ENCODE assay signal across 8 mouse cellular contexts in the genomic region with DNA sequence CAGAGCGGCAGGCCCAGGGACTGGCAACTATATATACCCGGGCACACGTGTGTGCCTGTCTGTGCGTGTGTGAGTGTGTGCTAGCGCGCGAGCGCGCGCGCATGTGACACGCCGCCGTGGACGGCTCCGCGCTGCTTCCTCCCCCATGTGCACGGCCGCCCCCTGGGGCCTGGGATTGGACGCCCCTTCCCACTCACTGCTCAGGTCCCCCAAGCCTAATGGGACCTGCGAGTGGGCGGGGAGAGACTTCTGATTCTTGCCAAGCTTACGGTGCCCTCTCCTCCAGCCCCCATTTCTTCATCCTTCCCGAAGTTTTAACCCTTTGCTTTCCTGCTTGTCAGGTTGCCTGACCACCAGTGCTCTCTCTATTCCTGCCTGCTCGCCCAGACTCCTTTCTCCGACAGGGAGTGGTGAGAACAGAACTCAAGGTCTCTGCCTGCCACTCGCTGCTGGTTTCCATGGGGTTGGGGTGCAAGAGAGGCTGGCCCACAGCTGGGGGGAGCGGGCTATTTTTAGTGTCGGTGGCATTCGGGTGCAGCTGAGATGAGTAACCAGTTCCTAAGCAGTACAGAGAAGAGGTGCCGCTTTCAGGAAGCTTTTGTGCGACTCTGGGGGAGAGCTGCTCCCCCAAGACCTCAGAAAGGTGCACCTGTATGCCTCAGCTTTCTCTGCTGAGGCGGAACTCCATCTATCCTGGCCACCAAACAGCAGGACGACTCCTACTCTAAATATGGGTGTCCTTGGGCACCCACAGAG. TPM values are rescaled to one million over a fixed set of nuclear protein-coding genes. Genes with fewer than 3 reads are reported as not detected.
A peak's percentile ranks its signal among the peaks of the same experiment; 100 is the strongest.
DNase-seq lines count a peak whose midpoint lies in the region; ATAC-seq and TF ChIP-seq lines count a peak whose summit lies in the region.

No protein-coding gene starts in this region.

- no peak for TF ChIP-seq EP300 in heart, adult 2 months (IDR thresholded peaks at IDR 0.05; ENCODE audit: insufficient read depth, low read depth, low read length)

- H3K79me2 ChIP-seq in heart, adult 2 months (replicated peaks; ENCODE audit: control insufficient read depth, insufficient read depth, low read length), result no peaks in the 10 kb centered on the region

- H3K9ac ChIP-seq in heart, adult 2 months (ENCODE audit: low read depth, low read length), result peak overlapping the region; percentile 43
- H3K9ac ChIP-seq in forebrain, postnatal 0 days, result peak overlapping the region; percentile 52
- peak overlapping the region; percentile 56 for H3K9ac ChIP-seq in intestine, embryonic 16.5 days (ENCODE audit: low read depth, low read length)
- 0 out of 2 replicates have a peak overlapping the region, but pooled peaks have one; percentile 19 for H3K9ac ChIP-seq in liver, embryonic 12.5 days

- H3K36me3 ChIP-seq in heart, adult 2 months (ENCODE audit: control insufficient read depth, insufficient read depth, low read length), result no peaks in the 10 kb centered on the region; the same call in 1 of the 2 replicates
- peaks cover 6% of the 10 kb centered on the region for H3K36me3 ChIP-seq in forebrain, postnatal 0 days (ENCODE audit: insufficient read depth)
- H3K36me3 ChIP-seq in intestine, embryonic 16.5 days (ENCODE audit: control insufficient read depth, insufficient read depth, low read length), result peaks cover under 1% of the 10 kb centered on the region; the same call in 1 of the 2 replicates
- peaks cover 26% of the 10 kb centered on the region for H3K36me3 ChIP-seq in liver, embryonic 12.5 days

- no peak for TF ChIP-seq POLR2A in heart, adult 2 months (IDR thresholded peaks at IDR 0.05; ENCODE audit: insufficient read depth, low read depth, low read length)

- no peak overlapping the region for H3K27ac ChIP-seq in heart, adult 2 months
- H3K27ac ChIP-seq in forebrain, postnatal 0 days (ENCODE audit: low read depth, low read length), result peak overlapping the region; percentile 72
- no peak overlapping the region for H3K27ac ChIP-seq in intestine, embryonic 16.5 days (ENCODE audit: low read length)
- no peak overlapping the region for H3K27ac ChIP-seq in liver, embryonic 12.5 days

- ATAC-seq in forebrain, postnatal 0 days, result peak; percentile 77
- ATAC-seq in intestine, embryonic 16.5 days, result no peak
- ATAC-seq in liver, embryonic 12.5 days, result no peak

- WGBS in heart, adult 2 months, result 2% methylated on average over 34 of the region's 34 CpGs
- WGBS in forebrain, postnatal 0 days, result 1% methylated on average over 34 of the region's 34 CpGs
- 2% methylated on average over 26 of the region's 34 CpGs for WGBS in intestine, embryonic 16.5 days
- 3% methylated on average over 34 of the region's 34 CpGs for WGBS in liver, embryonic 12.5 days (ENCODE audit: insufficient replicate concordance)

- no peaks in the 10 kb centered on the region for H3K9me3 ChIP-seq in forebrain, postnatal 0 days (ENCODE audit: low read length)
- H3K9me3 ChIP-seq in intestine, embryonic 16.5 days (ENCODE audit: control insufficient read depth, low read length), result no peaks in the 10 kb centered on the region
- H3K9me3 ChIP-seq in liver, embryonic 12.5 days (replicated peaks), result no peaks in the 10 kb centered on the region

- peak overlapping the region; percentile 85 for H3K4me2 ChIP-seq in forebrain, postnatal 0 days (ENCODE audit: low read depth)
- peak overlapping the region; percentile 81 for H3K4me2 ChIP-seq in intestine, embryonic 16.5 days (ENCODE audit: low read depth, low read length)
- H3K4me2 ChIP-seq in liver, embryonic 12.5 days, result peak overlapping the region; percentile 69

- intact Hi-C loops in heart, adult 2 months (cut with DNase I), result no loop called here

- peak overlapping the region; percentile 43 for H3K4me3 ChIP-seq in heart, adult 2 months
- H3K4me3 ChIP-seq in forebrain, postnatal 0 days (ENCODE audit: low read depth, low read length), result peak overlapping the region; percentile 44
- peak overlapping the region; percentile 45 for H3K4me3 ChIP-seq in intestine, embryonic 16.5 days (ENCODE audit: low read length)
- peak overlapping the region; percentile 45 for H3K4me3 ChIP-seq in liver, embryonic 12.5 days

- peak; percentile 50 to 60 for DNase-seq in heart, adult 2 months
- no peak for DNase-seq in heart, adult 8-10 months (ENCODE audit: low spot score)
- peak; percentile 79 for DNase-seq in NIH3T3 (ENCODE audit: low read depth)
- DNase-seq in forebrain, postnatal 0 days, result peak; percentile 89
- DNase-seq in right cerebral cortex, postnatal 14 days, result peak; percentile 92
- DNase-seq in yolk sac, embryonic 10.5 days (ENCODE audit: low spot score), result no peak

- H3K27me3 ChIP-seq in heart, adult 2 months (ENCODE audit: control insufficient read depth, insufficient read depth, low read length), result peaks cover 2% of the 10 kb centered on the region; the same call in 1 of the 2 replicates
- H3K27me3 ChIP-seq in forebrain, postnatal 0 days (ENCODE audit: insufficient read depth, low read length), result peaks cover 60% of the 10 kb centered on the region
- H3K27me3 ChIP-seq in intestine, embryonic 16.5 days (replicated peaks; ENCODE audit: control insufficient read depth, insufficient read depth, low read length), result peaks cover 65% of the 10 kb centered on the region
- peaks cover 70% of the 10 kb centered on the region for H3K27me3 ChIP-seq in liver, embryonic 12.5 days (replicated peaks)

- peaks cover 3% of the 10 kb centered on the region; the same call in 1 of the 2 replicates for H3K4me1 ChIP-seq in heart, adult 2 months (ENCODE audit: control insufficient read depth, insufficient read depth, low read length)
- H3K4me1 ChIP-seq in forebrain, postnatal 0 days (ENCODE audit: insufficient read depth), result peaks cover 10% of the 10 kb centered on the region; the same call in 1 of the 2 replicates
- H3K4me1 ChIP-seq in intestine, embryonic 16.5 days (ENCODE audit: control insufficient read depth, insufficient read depth, low read length), result peaks cover 33% of the 10 kb centered on the region
- H3K4me1 ChIP-seq in liver, embryonic 12.5 days, result peaks cover 47% of the 10 kb centered on the region

- TF ChIP-seq CTCF in heart, adult 2 months (IDR thresholded peaks at IDR 0.05), result no peak
- peak; percentile 18; the same call in 1 of the 2 replicates for TF ChIP-seq CTCF in forebrain, postnatal 0 days (IDR thresholded peaks at IDR 0.05; ENCODE audit: low read depth)

RNA-seq across cellular contexts. Expression of gene Ddn, which starts 1.2 kb away (rescaled TPM):
- total RNA-seq in heart, adult 2 months (2021), result under 1 TPM; 0.45 to 0.50 TPM
- polyA plus RNA-seq in heart, adult 2 months (2012; rRNA removed), result 0.12 and 0.23 TPM in 2 replicates
- under 1 TPM; 0.63 to 0.84 (median 0.72) TPM for total RNA-seq in heart, adult 8-10 months (2022)
- 36.3 and 49.6 TPM in 2 replicates for total RNA-seq in forebrain, postnatal 0 days (2014; rRNA removed)
- polyA plus RNA-seq in forebrain, postnatal 0 days (2015; fragmentation: Nextera tagmentation; extraction: Ambion mirVana), result 2.2 TPM in 2 replicates
- not detected in 2 replicates for polyA plus RNA-seq in intestine, embryonic 16.5 days (2015; fragmentation: Nextera tagmentation; extraction: Ambion mirVana)
- polyA plus RNA-seq in liver, embryonic 12.5 days (2016; fragmentation: Nextera tagmentation; extraction: Ambion mirVana), result not detected in 2 replicates

RNA-seq across cellular contexts. Expression of gene Wnt1, which starts 18.4 kb away (rescaled TPM):
- total RNA-seq in heart, adult 2 months (2021), result not detected
- polyA plus RNA-seq in heart, adult 2 months (2012; rRNA removed), result not detected in 2 replicates
- total RNA-seq in heart, adult 8-10 months (2022), result not detected
- not detected in 2 replicates for total RNA-seq in forebrain, postnatal 0 days (2014; rRNA removed)
- polyA plus RNA-seq in forebrain, postnatal 0 days (2015; fragmentation: Nextera tagmentation; extraction: Ambion mirVana), result 0.33 and 0.35 TPM in 2 replicates
- polyA plus RNA-seq in intestine, embryonic 16.5 days (2015; fragmentation: Nextera tagmentation; extraction: Ambion mirVana), result not detected in 2 replicates
- polyA plus RNA-seq in liver, embryonic 12.5 days (2016; fragmentation: Nextera tagmentation; extraction: Ambion mirVana), result not detected in 2 replicates

RNA-seq across cellular contexts. Expression of gene Prkag1, which starts 23.2 kb away (rescaled TPM):
- total RNA-seq in heart, adult 2 months (2021), result 100 to 1,000 TPM; 104 to 114 TPM
- polyA plus RNA-seq in heart, adult 2 months (2012; rRNA removed), result 95.7 and 200 TPM in 2 replicates
- total RNA-seq in heart, adult 8-10 months (2022), result 100 to 1,000 TPM in 2 of 4 experiments, 10 to 100 TPM in 2; 96.7 to 129 (median 109) TPM
- 46.5 and 48.3 TPM in 2 replicates for total RNA-seq in forebrain, postnatal 0 days (2014; rRNA removed)
- polyA plus RNA-seq in forebrain, postnatal 0 days (2015; fragmentation: Nextera tagmentation; extraction: Ambion mirVana), result 55.0 and 58.4 TPM in 2 replicates
- 92.2 and 94.6 TPM in 2 replicates for polyA plus RNA-seq in intestine, embryonic 16.5 days (2015; fragmentation: Nextera tagmentation; extraction: Ambion mirVana)
- 114 TPM in 2 replicates for polyA plus RNA-seq in liver, embryonic 12.5 days (2016; fragmentation: Nextera tagmentation; extraction: Ambion mirVana)

RNA-seq across cellular contexts. Expression of gene Wnt10b, which starts 30.1 kb away (rescaled TPM):
- under 1 TPM; 0.20 to 0.29 TPM for total RNA-seq in heart, adult 2 months (2021)
- polyA plus RNA-seq in heart, adult 2 months (2012; rRNA removed), result 0.23 and 0.70 TPM in 2 replicates
- total RNA-seq in heart, adult 8-10 months (2022), result under 1 TPM in 3 of 4 experiments, not detected in 1; 0.16 to 0.44 (median 0.26) TPM
- total RNA-seq in forebrain, postnatal 0 days (2014; rRNA removed), result 0.31 and 1.1 TPM in 2 replicates
- polyA plus RNA-seq in forebrain, postnatal 0 days (2015; fragmentation: Nextera tagmentation; extraction: Ambion mirVana), result not detected in 2 replicates
- polyA plus RNA-seq in intestine, embryonic 16.5 days (2015; fragmentation: Nextera tagmentation; extraction: Ambion mirVana), result 0.09 TPM in 1 of 2 replicates, not detected in the other
- not detected in 2 replicates for polyA plus RNA-seq in liver, embryonic 12.5 days (2016; fragmentation: Nextera tagmentation; extraction: Ambion mirVana)

RNA-seq across cellular contexts. Expression of gene Arf3, which starts 45.1 kb away (rescaled TPM):
- total RNA-seq in heart, adult 2 months (2021), result 10 to 100 TPM; 18.9 to 20.0 TPM
- polyA plus RNA-seq in heart, adult 2 months (2012; rRNA removed), result 30.6 and 41.0 TPM in 2 replicates
- 10 to 100 TPM; 18.0 to 20.9 (median 19.1) TPM for total RNA-seq in heart, adult 8-10 months (2022)
- 99.6 and 116 TPM in 2 replicates for total RNA-seq in forebrain, postnatal 0 days (2014; rRNA removed)
- 62.5 and 104 TPM in 2 replicates for polyA plus RNA-seq in forebrain, postnatal 0 days (2015; fragmentation: Nextera tagmentation; extraction: Ambion mirVana)
- polyA plus RNA-seq in intestine, embryonic 16.5 days (2015; fragmentation: Nextera tagmentation; extraction: Ambion mirVana), result 35.4 and 40.1 TPM in 2 replicates
- polyA plus RNA-seq in liver, embryonic 12.5 days (2016; fragmentation: Nextera tagmentation; extraction: Ambion mirVana), result 22.4 TPM in 2 replicates

Comparison
In these comparisons a context has a peak if more than half of its experiments do, and no peak if none do; other contexts are left out.
1. DNase-seq: peak in heart, adult 2 months (2 of 2), NIH3T3 (single experiment), forebrain, postnatal 0 days (single experiment) and right cerebral cortex, postnatal 14 days (single experiment); none in heart, adult 8-10 months (single experiment) and yolk sac, embryonic 10.5 days (single experiment).
2. Peak in every context shown above with its lines, with median percentiles within 50 percentile points of each other: H3K4me3 ChIP-seq, H3K9ac ChIP-seq and H3K4me2 ChIP-seq.